Mouse (Mus musculus) heart, embryonic 11.5 days (tissue): ENCODE results near the gene Iqcb1. TPM values are rescaled to one million over a fixed set of nuclear protein-coding genes. Genes with fewer than 3 reads are reported as not detected.
A peak's percentile ranks its signal among the peaks of the same experiment; 100 is the strongest.

ENCODE experiments used
- ATAC-seq: fragments of 200-750 bp; cut with Nextera tagmentation; replicated peaks from 2 replicates; pipeline ENCODE4 v1.8.0; 2017; ENCODE audit warnings: moderate library complexity; ENCODE audit not compliant: insufficient number of reproducible peaks, low FRiP score, low TSS enrichment
- H3K27ac ChIP-seq: fragments of 300-500 bp; sonication (generic); 2 replicates; pipeline ENCODE4 v1.5.1; 2014; ENCODE audit warnings: mild to moderate bottlenecking, low read depth, low read length
- H3K27me3 ChIP-seq: fragments of 300-500 bp; sonication (generic); 2 replicates; pipeline ENCODE4 v1.6.1; 2014; ENCODE audit warnings: mild to moderate bottlenecking, low read length, mixed read lengths; ENCODE audit not compliant: control insufficient read depth, insufficient read depth
- H3K36me3 ChIP-seq: fragments of 300-500 bp; sonication (generic); 2 replicates; pipeline ENCODE4 v1.6.1; 2014; ENCODE audit warnings: mild to moderate bottlenecking, low read length, moderate library complexity, mixed read lengths; ENCODE audit not compliant: control insufficient read depth, insufficient read depth
- H3K4me1 ChIP-seq: fragments of 300-500 bp; sonication (generic); 2 replicates; pipeline ENCODE4 v1.6.1; 2014; ENCODE audit warnings: low read length; ENCODE audit not compliant: control insufficient read depth, insufficient read depth
- H3K4me2 ChIP-seq: fragments of 300-500 bp; sonication (generic); 2 replicates; pipeline ENCODE4 v1.6.1; 2014; ENCODE audit warnings: mild to moderate bottlenecking, moderate library complexity
- H3K4me3 ChIP-seq: fragments of 300-500 bp; sonication (generic); 2 replicates; pipeline ENCODE4 v1.5.1; 2014; ENCODE audit warnings: low read depth, low read length
- H3K9ac ChIP-seq: fragments of 300-500 bp; sonication (generic); 2 replicates; pipeline ENCODE4 v1.6.1; 2014; ENCODE audit warnings: mild to moderate bottlenecking, low read depth, low read length, moderate library complexity
- H3K9me3 ChIP-seq: fragments of 300-500 bp; sonication (generic); replicated peaks from 2 replicates; pipeline ENCODE4 v1.6.1; 2016; ENCODE audit warnings: low read length; ENCODE audit not compliant: control insufficient read depth
- WGBS: fragments of 180-500 bp; shearing (Covaris S2); extraction: QIAGEN DNeasy Blood & Tissue Kit; methylation state at CpG from one replicate; pipeline ENCODE4 v1.1.7; 2014; ENCODE audit not compliant: insufficient replicate concordance; 5-methylcytosine and 5-hydroxymethylcytosine counted together
- polyA plus RNA-seq: library from polyadenylated mRNA; unstranded; fragments of >200 nt; fragmentation: Nextera tagmentation; extraction: Ambion mirVana; gene quantifications from 2 replicates; pipeline ENCODE4 v1.2.1, GENCODE M21; 2014

The Iqcb1 gene
- polyA plus RNA-seq = 38.5 and 40.1 TPM in 2 replicates

GRCm38 (mm10) chr16:36828054-36828786 is at the start of gene Iqcb1:
Gene Iqcb1 (plus strand): TSS chr16:36828385.
- peak within 1 kb of the TSS; percentile 10; the same call in 1 of the 2 replicates for H3K27ac ChIP-seq
- peak within 1 kb of the TSS; percentile 70 for H3K4me3 ChIP-seq
- peak within 1 kb of the TSS; percentile 93 for H3K4me2 ChIP-seq
- ATAC-seq = peak; percentile 99
- H3K9me3 ChIP-seq = no peaks in the 10 kb centered on the region
- under 1% methylated on average over 62 of the region's 64 CpGs for WGBS
- no peaks in the 10 kb centered on the region for H3K36me3 ChIP-seq
- H3K9ac ChIP-seq = peak within 1 kb of the TSS; percentile 88
- H3K4me1 ChIP-seq = no peaks in the 10 kb centered on the region
- H3K27me3 ChIP-seq = peaks cover 5% of the 10 kb centered on the region; the same call in 1 of the 2 replicates

DNA sequence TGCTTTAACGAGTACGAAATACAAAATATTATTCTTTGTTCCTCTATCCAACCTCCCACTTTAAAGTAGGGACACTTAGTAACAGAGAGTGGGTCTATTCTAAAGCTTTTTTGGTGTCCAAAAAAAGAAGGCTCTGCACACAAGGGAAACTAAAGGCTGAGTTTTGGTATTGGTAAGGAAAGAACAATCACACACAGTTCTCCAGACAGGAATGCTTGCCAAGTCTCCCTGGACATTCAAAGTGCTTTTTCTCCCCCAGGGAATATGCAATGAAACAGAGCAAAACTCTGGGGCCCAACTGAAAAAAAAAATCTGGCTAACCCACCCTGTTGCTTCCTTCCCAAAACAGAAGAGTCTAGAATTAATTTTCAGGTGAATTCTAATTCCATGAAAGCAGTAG is 44.0 kb upstream of the Iqcb1 start:
- H3K4me3 ChIP-seq = no peak overlapping the region
- WGBS = 93% methylated on average over 2 of the region's 2 CpGs
- no peak overlapping the region for H3K4me2 ChIP-seq
- H3K4me1 ChIP-seq = no peaks in the 10 kb centered on the region
- no peak for ATAC-seq
- no peaks in the 10 kb centered on the region for H3K27me3 ChIP-seq
- no peak overlapping the region for H3K27ac ChIP-seq
- no peaks in the 10 kb centered on the region for H3K9me3 ChIP-seq
- no peaks in the 10 kb centered on the region for H3K36me3 ChIP-seq
- H3K9ac ChIP-seq = no peak overlapping the region

GRCm38 (mm10) chr16:36784594-36785313 is 43.4 kb upstream of the Iqcb1 start, which contains the start of gene Slc15a2:
Gene Slc15a2 (minus strand): TSS chr16:36784962.
- Histone ChIP-seq H3K4me3 (no peak within 1 kb of the TSS), H3K27me3 (no peaks in the 10 kb centered on the region), H3K9me3 (no peaks in the 10 kb centered on the region), H3K4me1 (no peaks in the 10 kb centered on the region), H3K4me2 (no peak within 1 kb of the TSS), H3K36me3 (no peaks in the 10 kb centered on the region), H3K9ac (no peak within 1 kb of the TSS), H3K27ac (no peak within 1 kb of the TSS)
- 62% methylated on average over 10 of the region's 10 CpGs for WGBS
- no peak for ATAC-seq

DNA sequence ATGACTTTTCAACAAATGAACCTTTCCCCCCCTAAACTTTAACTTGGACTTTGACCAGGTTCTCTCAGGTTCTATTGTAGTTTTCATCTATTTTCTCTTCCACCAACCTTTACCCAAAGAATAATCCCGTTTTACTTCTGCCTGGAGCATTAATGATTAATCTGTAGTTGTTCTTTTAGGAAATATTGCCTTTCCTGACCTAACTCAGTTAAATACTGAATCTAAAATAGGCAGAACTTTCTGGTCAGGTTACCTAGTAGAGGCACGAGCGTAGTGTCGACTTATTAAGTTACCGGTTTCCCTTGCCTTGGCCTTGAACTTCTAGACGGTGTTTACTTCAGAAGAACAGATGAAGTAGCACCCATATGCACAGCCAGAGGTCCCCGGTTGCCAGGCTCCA is 41.7 kb upstream of the Iqcb1 start:
- Histone ChIP-seq H3K27me3 (no peaks in the 10 kb centered on the region), H3K4me1 (no peaks in the 10 kb centered on the region), H3K4me3 (no peak overlapping the region), H3K4me2 (no peak overlapping the region), H3K9me3 (no peaks in the 10 kb centered on the region), H3K27ac (no peak overlapping the region), H3K9ac (no peak overlapping the region), H3K36me3 (no peaks in the 10 kb centered on the region)
- WGBS = 77% methylated on average over 7 of the region's 7 CpGs
- no peak for ATAC-seq

DNA sequence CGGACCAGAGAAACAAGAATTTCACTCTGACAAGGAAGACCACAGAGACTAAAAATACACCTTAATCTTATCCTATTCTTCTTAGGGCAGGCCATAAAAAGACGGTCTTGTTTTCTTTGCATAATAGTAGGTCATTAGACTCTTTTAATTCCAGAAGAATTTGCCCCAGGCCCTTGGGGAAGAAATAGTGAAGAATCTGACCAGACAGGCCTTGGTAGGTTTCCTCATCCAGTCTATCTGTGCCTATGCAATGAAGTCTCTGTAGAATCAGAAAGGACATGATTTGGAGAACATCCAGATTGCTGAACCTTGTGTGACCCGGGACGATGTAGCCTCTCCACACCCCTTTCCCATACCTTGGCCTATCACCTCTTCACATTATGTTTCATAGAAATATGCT is 38.0 kb upstream of the Iqcb1 start:
- WGBS = 68% methylated on average over 4 of the region's 4 CpGs
- H3K4me3 ChIP-seq = no peak overlapping the region
- ATAC-seq = no peak
- no peaks in the 10 kb centered on the region for H3K27me3 ChIP-seq
- H3K9me3 ChIP-seq = no peaks in the 10 kb centered on the region
- no peak overlapping the region for H3K4me2 ChIP-seq
- no peaks in the 10 kb centered on the region for H3K36me3 ChIP-seq
- no peak overlapping the region for H3K27ac ChIP-seq
- no peaks in the 10 kb centered on the region for H3K4me1 ChIP-seq
- no peak overlapping the region for H3K9ac ChIP-seq

DNA sequence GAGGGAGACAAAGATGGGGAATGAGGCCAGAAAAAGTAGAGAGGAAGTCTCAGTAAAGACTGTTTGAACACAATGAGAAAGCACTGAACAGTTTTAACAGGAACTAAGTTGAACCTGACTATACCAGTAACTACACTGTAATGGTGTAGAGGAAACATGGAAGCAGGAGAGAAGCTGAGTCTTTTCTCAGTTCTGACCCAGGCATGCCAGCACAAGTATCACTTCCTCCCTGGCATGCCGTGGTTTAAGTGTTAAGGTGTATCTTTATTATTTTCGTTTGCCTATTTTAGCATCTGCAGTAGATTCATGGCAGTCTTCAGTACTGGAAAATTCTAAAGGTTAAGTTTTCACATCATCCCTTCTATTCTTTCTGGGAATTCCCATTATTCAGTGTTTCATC is 33.2 kb upstream of the Iqcb1 start:
- no peak for ATAC-seq

DNA sequence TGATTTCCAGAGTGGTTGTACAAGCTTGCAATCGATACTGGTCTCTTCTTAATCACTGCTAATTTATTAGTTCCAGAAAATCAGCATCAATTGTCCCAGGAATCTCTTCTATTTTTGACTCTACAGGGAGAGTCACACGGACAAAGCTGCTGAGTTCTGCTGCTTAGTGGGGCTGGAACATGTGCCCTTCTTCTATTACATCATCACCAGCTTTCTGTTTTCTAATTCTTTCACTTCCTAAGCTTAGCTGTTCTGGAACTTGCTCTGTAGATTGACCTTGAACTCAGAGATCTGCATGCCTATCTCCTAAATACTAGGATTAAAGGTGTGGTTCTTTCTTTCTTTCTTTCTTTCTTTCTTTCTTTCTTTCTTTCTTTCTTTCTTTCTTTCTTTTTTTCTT is 29.9 kb upstream of the Iqcb1 start:
- no peak overlapping the region for H3K27ac ChIP-seq
- no peak overlapping the region for H3K4me2 ChIP-seq
- no peaks in the 10 kb centered on the region for H3K4me1 ChIP-seq
- 76% methylated on average over 2 of the region's 2 CpGs for WGBS
- H3K36me3 ChIP-seq = no peaks in the 10 kb centered on the region
- no peak overlapping the region for H3K9ac ChIP-seq
- H3K4me3 ChIP-seq = no peak overlapping the region
- no peak for ATAC-seq
- H3K27me3 ChIP-seq = no peaks in the 10 kb centered on the region
- no peaks in the 10 kb centered on the region for H3K9me3 ChIP-seq

More for the DNA sequence above, 33.2 kb upstream of the Iqcb1 start:
- no peaks in the 10 kb centered on the region for H3K36me3 ChIP-seq
- no peak overlapping the region for H3K4me3 ChIP-seq
- no peak overlapping the region for H3K4me2 ChIP-seq
- no peak overlapping the region for H3K27ac ChIP-seq
- H3K9me3 ChIP-seq = no peaks in the 10 kb centered on the region
- 78% methylated on average over 2 of the region's 2 CpGs for WGBS
- no peaks in the 10 kb centered on the region for H3K4me1 ChIP-seq
- H3K27me3 ChIP-seq = no peaks in the 10 kb centered on the region
- H3K9ac ChIP-seq = no peak overlapping the region

DNA sequence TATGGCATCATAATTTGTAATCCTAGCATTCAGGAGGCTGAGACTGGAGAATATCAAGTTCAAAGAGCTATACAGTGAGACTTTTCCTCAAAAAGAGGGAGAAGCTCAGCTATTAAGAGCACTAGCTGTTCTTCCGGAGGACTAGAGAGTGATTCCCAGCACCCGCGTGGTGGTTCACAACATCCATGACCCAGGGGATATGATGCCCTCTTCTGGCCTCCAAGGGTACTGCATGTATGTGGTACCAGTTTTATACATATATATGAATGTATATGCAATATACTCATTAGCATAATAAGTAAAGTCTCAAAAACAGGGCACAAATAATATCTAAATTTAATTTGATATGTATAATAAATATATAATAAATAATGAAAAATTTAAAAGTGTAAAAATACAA is 25.8 kb upstream of the Iqcb1 start:
- H3K4me3 ChIP-seq = no peak overlapping the region
- no peak overlapping the region for H3K9ac ChIP-seq
- H3K4me1 ChIP-seq = no peaks in the 10 kb centered on the region
- no peaks in the 10 kb centered on the region for H3K9me3 ChIP-seq
- H3K4me2 ChIP-seq = no peak overlapping the region
- no peak for ATAC-seq
- WGBS = 83% methylated on average over 3 of the region's 3 CpGs
- no peaks in the 10 kb centered on the region for H3K36me3 ChIP-seq
- H3K27me3 ChIP-seq = no peaks in the 10 kb centered on the region
- no peak overlapping the region for H3K27ac ChIP-seq
